15 mouse cellular contexts compared by ENCODE assay signal in genomic region chr9:70493038-70493437, GRCm38 (mm10).
"Had no signal": no experiment of that assay in that cellular context is flagged by ENCODE, and none has a peak within 500 bp of the region (broad histone marks: within the 10 kb centered on the region; RNA-seq: fewer than 3 reads in every experiment).

No protein-coding gene starts in this region.

- H3K36me3 ChIP-seq: midbrain, embryonic 15.5 days had no signal

- DNase-seq: kidney, adult 18-20 months; kidney, adult 9 months; kidney, postnatal 25 days; layer of hippocampus, adult 9-11 months; lung, adult 18-20 months; lung, postnatal 10 days; lung, postnatal 36 days; thymus, adult 18-20 months; thymus, postnatal 36 days had no signal

- H3K4me2 ChIP-seq: lung, embryonic 15.5 days; midbrain, embryonic 12.5 days; midbrain, embryonic 15.5 days had no signal

- H3K27ac ChIP-seq: layer of hippocampus, adult 2 months; lung, embryonic 15.5 days; midbrain, embryonic 12.5 days; midbrain, embryonic 15.5 days had no signal

- H3K4me1 ChIP-seq: lung, embryonic 15.5 days; midbrain, embryonic 12.5 days; midbrain, embryonic 15.5 days had no signal

- ATAC-seq: intestine, embryonic 16.5 days; midbrain, embryonic 15.5 days had no signal

- H3K27me3 ChIP-seq: lung, embryonic 15.5 days; midbrain, embryonic 12.5 days; midbrain, embryonic 15.5 days had no signal

- H3K4me3 ChIP-seq: layer of hippocampus, adult 2 months; lung, embryonic 15.5 days; midbrain, embryonic 12.5 days; midbrain, embryonic 15.5 days; myocyte had no signal

- H3K9me3 ChIP-seq: lung, embryonic 15.5 days; midbrain, embryonic 12.5 days; midbrain, embryonic 15.5 days had no signal

- H3K9ac ChIP-seq: lung, embryonic 15.5 days; midbrain, embryonic 12.5 days; midbrain, embryonic 15.5 days had no signal
